Mouse (Mus musculus) mature B cell (primary cell): ENCODE results near the gene Erbb3.
"Not testable (repeated sequence)": the region's sequence is repeated elsewhere in the genome, so short reads cannot be mapped to it uniquely, and the experiment has no call there.

Experiments used
- in situ Hi-C: fragments of 300-500 bp; cut with MboI; formaldehyde crosslinking; loops from 2 replicates; pipeline ENCODE4 v1.14.3; 2019

The Erbb3 gene

DNA sequence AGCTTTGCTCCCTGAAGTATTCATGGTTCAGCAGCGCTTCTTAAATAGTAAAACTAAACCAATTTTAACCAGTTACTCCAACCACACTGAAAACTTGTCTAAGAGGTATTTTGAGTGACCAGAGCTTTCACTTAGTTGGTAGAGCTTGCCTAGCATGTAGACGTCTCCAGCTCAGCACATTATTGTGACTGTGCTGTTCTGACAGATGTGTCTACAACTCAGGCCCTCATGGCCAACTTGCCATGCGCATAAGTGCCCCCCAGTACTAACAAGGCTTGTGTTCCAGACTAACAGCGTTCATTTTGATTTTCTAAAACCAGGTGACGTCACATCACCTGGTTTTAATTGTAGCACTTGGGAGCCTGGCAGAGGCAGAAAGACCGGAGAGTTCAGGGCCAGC, 32.5 kb downstream of the Erbb3 start:
- in situ Hi-C loops, result no loop called here

GRCm38 (mm10) chr10:128556286-128556685, 33.2 kb downstream of the Erbb3 start:
- in situ Hi-C loops, result no loop called here

DNA sequence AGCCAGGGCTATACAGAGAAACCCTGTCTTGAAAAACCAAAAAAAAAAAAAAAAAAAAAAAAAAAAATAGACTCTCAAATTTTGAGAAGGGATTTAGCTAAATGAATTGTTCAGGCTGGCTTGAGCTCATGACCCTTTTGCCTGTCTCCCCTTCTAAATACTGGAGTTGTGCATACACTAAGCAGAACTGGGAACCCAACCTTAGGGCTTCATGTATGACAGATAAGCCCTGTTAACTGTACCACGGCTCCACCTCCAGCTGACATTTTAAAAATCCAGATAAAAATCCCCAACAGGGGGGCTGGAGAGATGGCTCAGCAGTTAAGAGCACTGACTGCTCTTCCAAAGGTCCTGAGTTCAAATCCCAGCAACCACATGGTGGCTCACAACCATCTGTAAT, 33.9 kb downstream of the Erbb3 start:
- in situ Hi-C loops, result not testable (repeated sequence)

DNA sequence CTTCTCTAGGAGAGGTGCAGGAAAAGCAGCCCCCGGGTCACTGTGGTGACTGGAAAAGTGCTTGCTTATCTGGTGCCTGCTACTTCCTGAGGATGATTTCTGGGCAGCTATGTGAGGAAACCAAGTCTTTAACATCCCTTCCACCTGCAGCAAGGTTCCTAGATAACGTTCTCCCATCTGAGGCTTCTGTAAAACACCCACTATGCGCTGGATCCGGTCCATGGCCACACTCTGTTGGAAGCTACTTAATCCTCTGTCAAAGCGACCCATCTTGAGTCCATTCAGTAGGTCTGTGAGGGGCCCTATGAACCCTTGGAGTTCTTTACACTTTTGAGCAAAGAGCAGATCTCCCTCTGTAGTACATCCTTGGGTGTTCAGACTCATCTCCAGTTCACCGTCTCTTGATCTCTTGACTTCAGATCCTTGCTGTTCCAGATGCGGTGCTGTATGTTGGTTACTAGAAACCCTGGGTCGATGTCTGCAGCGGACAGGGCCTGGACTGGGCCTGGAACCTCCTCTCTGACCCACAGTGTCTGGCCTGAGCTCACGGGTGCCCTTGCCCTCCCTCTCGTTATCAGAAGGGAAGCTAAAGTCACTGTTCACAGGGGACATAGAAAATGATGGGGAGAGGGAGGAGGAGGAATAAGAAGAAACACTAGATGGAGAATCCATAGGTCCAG, 39.2 kb downstream of the Erbb3 start:
- in situ Hi-C loops, result not testable (repeated sequence)

DNA sequence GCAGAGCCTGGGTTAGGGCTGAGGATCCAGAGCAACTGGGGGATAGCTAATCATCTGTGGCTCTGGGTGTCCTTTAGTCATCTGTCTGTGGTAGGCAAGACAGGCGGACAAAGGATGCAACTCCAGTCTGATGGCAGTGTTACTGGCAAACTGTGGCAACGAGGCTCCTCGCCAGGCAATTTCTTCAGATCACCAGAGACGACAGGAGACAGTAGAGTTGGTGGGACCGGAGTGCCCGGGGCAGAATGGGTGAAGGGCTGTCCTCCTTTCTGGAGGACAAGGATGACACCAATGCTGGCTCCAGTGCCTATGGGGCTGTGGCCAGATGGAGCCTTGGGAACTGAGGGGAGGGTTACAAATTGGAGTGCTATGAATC, 39.8 kb downstream of the Erbb3 start:
- in situ Hi-C loops, result not testable (repeated sequence)

GRCm38 (mm10) chr10:128548947-128549681, 40.3 kb downstream of the Erbb3 start, which contains the start of gene Rpl41:
Gene Rpl41 (minus strand): TSS chr10:128549305.
- in situ Hi-C loops, result no loop called here

DNA sequence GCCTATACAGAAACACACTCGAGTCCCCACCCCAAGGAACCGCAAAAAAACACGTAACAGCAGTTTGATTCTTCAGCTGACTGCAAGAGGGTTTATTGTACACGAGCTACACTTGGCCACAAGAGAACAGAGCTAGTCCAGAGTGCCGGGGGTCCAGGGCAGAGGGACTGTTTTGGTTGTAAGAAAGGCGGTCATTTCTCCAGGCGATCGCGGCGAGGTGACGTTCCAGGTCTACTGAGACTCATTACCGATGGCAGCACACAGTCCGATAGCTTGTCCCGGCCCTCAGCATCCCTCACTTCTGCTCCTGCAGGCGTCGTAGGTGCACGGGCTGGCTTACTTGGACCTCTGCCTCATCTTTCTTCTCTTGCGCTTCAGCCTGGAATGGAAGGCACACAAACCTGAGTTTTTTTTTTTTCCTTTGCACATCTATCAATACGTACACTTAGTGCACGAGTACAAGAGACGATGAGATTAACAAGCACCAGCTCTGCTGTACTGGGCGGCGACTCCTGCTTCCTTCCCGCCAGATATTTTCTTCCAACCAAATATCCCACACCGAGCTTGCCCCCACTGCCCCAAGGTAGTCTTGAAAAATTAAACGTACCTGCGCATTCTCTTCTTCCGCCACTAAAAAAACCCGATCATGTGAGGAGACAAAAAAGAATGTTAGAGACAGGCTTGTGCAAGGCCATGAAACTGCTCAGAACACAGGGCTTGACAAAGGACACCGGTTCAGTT, 41.2 kb downstream of the Erbb3 start:
- in situ Hi-C loops, result not testable (repeated sequence)

- in situ Hi-C loops, result no loop called here
Measured at GRCm38 (mm10) chr10:128547361-128548032, 42.0 kb downstream of the Erbb3 start, which contains the start of gene Zc3h10. Gene Zc3h10 (minus strand): TSS chr10:128547774.

DNA sequence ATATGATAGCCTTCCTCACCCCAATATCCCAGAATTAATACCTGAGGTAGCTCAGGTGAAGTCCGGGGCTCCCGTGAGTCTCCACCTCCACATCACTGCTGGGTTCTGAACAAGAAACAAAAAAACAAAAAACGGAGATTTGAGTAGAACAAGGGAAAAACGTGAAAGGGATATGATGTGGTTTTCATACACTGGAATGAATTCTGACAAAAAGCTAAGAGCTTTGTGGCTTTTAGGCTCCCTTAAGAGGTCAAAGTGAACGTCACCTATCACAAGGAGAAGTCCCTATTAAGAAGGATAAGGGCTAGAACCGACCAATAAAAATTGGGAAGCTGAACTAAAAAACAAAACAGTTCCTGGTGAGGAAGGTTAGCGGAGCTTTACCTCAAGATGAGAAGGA, 42.7 kb downstream of the Erbb3 start:
- in situ Hi-C loops, result no loop called here

GRCm38 (mm10) chr10:128546361-128546760, 43.1 kb downstream of the Erbb3 start:
- in situ Hi-C loops, result no loop called here

GRCm38 (mm10) chr10:128545570-128545898, 43.9 kb downstream of the Erbb3 start:
- in situ Hi-C loops, result no loop called here

- in situ Hi-C loops, result no loop called here
Measured at GRCm38 (mm10) chr10:128544674-128545569, 44.5 kb downstream of the Erbb3 start.

DNA sequence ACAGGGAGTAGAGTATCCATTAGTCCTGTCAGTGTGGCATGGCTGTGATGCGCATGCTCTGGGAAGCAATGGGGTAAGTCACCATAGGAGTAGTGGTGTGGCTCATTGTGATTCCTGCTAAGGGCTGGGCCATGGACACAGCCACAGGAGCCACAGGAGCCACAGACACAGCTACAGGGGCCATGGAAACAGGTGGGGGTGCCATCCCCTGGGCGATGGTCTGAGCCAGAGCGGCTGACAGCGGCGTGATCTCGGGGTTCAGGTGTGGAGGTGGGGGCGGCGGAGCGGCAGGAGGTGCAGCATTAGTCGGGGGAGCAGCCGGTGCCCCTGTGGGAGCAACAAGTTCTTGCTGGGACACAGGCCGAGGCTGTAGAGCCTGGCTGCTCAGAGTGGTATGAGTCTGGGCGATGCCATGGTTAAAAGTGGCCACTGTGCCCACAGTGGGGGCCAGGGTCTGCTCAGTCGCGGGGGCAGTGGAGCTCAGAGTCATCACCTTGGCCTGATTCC, 45.2 kb downstream of the Erbb3 start:
- in situ Hi-C loops, result no loop called here

DNA sequence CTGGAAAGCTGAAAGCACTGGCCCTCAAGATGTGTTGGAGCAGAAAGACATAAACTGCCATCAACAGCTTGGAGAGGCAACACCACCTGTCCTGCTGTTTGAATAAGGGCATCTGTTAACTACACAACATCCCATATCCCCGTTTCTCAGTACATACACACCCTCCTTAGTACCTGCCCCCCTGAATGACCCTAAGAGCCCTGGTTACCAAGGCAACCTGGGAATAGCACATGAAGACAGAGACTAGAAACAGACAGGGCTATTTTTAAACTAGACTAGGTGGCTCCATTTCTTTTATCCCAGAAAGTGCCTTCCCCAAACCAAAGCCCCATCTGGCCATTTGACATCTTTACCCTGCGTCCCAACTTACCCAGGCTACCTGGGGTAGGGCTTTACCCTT, 46.4 kb downstream of the Erbb3 start:
- in situ Hi-C loops, result no loop called here

- in situ Hi-C loops, result no loop called here
Measured at GRCm38 (mm10) chr10:128538340-128538870, 51.0 kb downstream of the Erbb3 start.

GRCm38 (mm10) chr10:128536266-128536940, 53.0 kb downstream of the Erbb3 start:
- in situ Hi-C loops, result no loop called here

DNA sequence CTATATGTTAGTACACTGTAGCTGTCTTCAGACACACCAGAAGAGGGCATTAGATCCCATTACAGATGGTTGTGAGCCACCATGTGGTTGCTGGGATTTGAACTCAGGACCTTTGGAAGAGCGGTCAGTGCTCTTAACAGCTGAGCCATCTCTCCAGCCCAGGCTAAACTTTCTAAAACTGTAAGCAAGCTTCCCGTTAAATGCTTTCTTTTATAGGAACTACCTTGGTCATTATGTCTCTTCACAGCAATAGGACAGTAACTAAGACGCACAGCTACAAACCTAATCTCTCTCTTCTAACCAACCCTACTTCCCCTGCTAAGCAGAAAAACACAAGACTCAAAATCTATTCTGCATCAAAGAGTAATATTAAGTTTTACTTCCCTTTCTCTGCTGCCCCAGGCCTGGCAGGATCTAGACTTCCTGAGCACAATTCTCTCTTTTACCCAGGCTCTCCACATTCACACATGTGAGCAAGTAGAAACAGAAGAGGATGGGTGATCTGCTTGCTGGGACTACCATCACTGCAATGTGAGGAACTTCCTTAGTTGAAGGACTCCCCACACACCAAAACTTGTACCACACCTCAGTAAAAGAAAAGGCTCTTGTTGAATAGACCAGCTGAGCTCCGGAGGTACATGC, 53.7 kb downstream of the Erbb3 start:
- in situ Hi-C loops, result no loop called here

DNA sequence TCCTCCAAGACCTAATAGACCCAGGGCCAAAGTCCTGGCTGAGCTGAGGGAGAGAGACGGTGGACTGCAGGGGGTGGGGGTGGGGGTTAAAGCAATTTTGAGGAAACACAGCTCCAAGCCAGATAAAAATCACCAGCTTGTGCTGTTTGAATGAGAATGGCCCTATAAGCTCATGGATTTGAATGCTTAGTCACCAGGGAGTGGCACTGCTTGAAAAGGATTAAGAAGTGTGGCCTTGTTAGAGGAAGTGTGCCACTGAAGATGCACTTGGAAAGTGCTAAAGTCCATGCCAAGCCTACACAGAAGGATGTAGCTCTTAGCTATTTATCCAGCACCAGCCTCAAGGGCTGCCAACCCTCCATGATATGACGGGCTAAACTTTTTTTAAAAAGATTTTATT, 54.2 kb downstream of the Erbb3 start:
- in situ Hi-C loops, result no loop called here
